Mouse (Mus musculus) adrenal gland, adult (tissue): ENCODE measurements around the gene Suz12.
A peak's percentile ranks its signal among the peaks of the same experiment; 100 is the strongest.
"Not testable (repeated sequence)": the region's sequence is repeated elsewhere in the genome, so short reads cannot be mapped to it uniquely, and the experiment has no call there.

ENCODE experiments used
- DNase-seq, 2 experiments: peaks; one replicate each; pipeline ENCODE4 v3.0.0; 2022 to 2023; ENCODE audit warnings: low spot score in 1 of 2; ENCODE audit not compliant: inconsistent age in 2 of 2

The Suz12 gene

DNA sequence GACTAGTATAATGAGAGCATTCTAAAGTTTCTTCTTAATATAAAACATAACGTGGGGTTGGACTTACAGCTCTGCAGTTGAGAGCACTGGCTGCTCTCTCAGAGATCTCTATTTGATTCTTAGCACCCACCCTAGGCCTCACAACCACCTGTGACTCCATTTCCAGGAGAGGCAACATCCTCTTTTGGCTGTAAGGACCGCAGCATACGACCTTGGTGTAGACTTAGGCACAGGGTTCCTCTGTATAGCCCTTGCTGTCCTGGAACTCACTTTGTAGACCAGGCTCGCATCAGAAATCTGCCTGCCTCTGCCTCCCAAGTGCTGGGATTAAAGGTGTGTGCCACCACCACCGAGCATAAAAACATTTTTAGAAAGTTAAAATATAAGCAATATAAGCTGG, 1.3 kb upstream of the Suz12 start:
- DNase-seq, result peak in 1 of 2 experiments; percentile 22

DNA sequence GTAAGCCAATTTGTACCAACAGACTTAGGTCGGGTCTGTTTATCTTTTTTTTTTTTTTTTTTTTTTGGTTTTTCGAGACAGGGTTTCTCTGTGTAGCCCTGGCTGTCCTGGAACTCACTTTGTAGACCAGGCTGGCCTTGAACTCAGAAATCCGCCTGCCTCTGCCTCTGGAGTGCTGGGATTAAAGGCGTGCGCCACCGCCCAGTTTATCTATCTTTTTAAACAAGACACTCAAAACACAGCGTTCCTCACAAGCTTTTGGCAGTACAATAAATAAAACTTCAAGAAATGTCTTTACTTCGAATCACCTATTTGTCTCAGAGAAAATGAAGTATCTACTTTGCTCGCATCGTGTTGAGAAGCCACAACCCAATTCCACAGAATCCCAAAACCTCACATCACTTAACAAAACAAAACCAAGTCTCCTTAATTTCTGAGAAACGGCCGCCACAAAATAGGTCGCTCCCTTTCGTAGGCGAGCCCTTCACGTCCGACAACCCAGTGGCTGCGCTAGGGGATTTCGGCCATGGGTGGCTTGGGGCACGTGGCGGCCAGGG, 793 bp upstream of the Suz12 start:
- DNase-seq, result no peak

DNA sequence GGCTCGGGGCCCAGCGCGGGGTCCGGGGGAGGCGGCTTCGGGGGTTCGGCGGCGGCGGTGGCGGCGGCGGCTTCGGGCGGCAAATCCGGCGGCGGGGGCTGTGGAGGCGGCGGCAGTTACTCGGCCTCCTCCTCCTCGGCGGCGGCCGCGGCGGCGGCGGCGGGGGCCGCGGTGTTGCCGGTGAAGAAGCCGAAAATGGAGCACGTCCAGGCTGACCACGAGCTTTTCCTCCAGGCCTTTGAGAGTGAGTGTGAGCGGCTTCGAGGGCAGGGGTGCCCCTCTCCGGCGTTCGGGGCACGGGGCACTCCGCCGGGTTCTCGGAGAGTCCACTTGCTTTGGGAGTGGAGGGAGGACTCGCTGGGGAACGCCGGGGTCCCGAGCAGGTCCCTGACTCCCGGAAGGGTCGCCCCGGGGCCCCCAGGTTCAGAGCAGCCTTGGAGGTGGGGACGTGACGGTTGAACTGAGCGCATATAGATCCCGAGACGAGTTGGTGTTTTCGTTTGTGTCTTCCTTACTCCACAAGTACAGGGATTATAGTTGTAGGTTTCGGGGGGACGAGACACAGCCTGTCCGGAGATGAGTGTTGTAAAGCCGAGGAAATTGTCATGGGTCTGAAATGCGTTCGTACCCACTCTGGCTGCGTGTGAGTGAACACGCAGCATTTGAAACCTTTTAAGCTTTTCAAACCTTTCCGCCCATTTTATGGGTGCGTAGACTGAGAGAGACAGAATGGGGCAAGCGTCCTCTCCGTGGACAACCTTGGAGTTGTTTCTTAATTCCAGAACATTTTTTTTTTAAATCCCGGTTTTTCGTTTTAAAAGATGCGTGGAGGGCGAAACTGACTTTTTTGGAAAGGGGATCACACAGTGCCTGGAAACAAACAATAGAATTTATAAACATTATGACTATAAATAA, 707 bp downstream of the Suz12 start:
- no peak for DNase-seq

DNA sequence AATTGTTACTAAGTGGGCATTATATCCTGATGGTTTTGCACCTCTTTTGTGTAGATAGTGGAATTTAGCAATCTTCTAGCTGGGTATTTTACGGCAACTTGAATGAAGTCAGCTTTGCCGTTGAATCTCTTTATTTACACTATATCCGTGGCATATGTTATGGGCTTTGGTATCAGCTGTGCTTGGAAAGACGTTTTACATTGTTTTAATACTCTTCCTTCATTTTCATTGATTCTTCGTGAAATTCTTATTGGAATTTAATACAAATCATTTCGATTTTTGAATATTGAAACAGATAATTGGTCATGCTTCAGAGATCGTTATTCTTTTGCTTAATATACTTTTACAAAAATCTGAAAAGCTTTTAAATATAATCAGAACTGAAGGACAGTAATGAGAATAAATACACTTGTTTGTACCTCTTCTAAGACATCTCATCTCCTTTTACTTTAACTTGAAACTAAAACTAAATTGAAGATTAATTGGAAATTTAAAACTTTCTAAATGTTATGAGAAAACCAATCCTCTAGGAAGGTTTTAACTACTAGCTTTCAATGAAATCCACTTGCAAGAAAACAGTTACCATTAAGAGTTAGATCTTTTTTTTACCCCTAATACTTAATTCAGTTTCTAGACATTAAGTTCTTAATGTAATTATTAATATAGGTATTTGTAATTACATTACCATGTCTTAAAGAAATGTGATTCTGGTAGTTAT, 1.5 kb downstream of the Suz12 start:
- no peak for DNase-seq

DNA sequence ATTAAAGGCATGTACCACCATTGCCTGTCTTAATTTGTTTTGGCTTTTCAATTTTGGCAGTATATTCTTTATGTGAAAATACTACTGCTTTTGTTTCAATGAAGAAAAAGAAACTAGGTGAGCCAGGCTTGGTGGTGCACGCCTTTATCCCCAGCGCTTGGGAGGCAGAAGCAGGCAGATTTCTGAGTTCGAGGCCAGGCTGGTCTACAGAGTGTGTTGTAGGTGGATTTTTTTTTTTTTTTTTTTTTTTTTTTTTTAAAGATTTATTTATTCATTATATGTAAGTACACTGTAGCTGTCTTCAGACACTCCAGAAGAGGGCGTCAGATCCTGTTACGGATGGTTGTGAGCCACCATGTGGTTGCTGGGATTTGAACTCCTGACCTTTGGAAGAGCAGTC, 23.6 kb downstream of the Suz12 start:
- DNase-seq, result not testable (repeated sequence)

DNA sequence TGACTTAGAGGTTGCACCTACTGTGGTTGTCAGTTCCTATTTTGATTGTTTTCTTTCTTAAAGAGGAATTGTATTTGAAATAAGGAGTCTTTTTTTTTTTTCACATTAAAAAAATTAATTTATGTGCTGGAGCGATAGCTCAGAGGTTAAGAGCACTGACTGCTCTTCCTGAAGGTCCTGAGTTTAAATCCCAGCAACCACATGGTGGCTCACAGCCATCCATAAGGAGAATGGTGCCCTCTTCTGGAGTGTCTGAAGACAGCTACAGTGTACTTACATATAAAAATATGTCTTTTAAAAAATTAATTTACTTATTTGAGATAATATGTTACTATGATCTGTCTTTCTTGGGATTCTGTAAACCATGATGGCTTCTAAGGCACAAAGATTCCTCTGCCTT, 26.9 kb downstream of the Suz12 start:
- DNase-seq, result no peak

DNA sequence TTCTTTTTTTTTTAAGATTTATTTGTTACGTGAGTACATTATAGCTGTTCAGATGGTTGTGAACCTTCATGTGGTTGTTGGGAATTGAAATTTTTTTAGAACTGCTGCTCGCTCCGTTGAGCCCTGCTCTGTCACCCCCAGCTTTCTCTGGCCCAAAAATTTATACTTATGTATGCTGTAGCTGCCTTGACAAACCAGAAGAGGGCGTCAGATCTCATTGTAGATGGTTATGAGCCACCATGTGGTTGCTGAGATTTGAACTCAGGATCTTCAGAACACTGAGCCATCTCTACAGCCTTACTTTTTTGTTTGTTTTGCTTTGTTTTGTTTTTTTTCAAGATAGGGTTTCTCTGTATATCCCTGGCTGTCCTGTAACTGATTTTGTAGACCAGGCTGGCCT, 28.4 kb downstream of the Suz12 start:
- DNase-seq, result no peak

DNA sequence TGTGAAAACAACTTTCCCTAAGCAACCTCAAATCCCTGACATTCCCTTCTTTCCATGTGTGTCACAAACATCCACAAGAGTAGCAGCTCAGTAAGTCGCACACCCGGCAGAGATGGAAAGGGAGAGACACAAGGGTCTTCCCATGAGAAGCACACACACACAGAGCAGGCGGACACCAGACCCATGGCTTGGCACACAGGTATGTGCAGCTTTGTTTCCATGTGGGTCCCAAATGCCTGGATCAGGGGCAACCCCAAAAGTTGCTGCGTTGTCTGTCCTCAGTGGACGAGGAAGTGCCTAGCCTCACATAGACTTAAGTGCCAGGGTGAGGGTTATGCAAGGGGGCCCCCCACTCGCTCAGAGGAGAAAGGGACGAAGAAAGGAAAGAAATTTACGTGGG, 44.6 kb downstream of the Suz12 start:
- DNase-seq, result no peak

DNA sequence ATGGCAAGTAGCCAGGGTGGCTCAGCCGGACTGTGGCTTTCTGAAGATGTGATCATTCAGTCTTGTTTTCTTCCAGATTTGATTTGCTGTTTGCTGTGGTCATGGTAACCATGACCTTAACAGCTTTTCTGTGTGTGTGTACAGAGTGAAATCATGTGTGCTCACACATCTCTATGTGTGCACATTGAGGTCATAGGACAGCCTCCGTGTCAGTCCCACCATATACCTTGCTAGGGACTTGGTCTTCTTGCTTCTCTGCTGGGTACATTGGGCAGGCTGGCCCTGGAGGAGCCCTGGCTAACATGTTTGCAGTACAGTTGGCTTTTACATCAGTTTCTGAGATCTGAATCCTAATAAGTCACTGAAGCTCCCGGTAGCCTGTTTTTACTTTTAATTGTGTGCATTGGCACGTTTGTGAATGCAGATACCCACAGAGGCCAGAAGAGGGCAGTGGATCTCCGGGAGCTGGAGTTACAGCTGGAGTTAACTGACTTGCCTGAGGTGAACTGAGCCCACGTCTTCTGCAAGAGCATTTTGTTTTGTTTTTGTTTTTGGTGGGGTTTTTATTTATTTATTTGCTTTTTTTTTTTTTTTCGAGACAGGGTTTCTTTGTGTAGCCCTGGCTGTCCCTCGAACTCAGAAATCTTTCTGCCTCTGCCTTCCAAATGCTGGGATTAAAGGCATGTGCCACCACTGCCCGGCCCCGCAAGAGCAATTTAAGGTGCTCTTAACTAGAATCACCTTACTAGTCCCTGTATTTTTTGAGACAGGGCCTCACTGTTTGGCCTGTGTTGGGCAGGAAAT, 49.9 kb downstream of the Suz12 start:
- DNase-seq, result peak; percentile 38 to 80

DNA sequence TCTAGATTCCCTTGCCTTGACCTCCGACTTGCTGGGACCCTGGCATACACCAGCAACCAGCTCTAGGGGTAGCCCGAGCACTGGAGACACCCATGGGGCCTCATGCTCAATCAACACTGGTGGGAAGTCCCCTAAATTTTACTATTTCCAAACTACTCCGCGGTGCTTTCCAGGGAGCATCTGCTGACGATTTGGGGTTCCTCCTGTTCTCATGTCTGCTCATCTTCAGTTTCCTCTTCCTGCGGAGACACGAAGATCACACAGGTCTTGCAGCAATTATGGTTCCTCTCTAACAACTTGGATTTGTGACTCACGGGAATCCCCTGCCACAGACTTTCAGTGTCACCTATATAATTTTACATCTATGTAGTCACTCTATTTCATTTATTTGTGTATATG, 50.5 kb downstream of the Suz12 start:
- DNase-seq, result no peak

DNA sequence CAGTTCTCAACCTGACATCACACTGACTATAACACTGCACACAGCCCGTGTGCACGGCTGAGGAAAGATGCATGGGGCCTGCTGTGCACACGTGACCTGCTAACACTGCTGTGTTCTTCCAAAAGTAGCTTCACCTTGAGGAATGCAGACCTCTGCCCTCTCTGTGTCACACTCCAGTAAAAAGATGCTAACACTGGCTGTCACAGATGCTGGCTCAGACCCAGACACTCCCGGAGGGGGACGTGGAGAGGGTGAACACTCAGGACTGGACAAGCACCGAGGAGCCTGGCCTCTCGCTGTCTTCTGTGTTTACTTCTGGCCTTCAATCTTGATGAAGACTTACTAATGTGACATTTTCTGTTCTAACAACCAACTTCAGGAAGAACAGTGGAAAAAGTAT, 54.0 kb downstream of the Suz12 start:
- no peak for DNase-seq

DNA sequence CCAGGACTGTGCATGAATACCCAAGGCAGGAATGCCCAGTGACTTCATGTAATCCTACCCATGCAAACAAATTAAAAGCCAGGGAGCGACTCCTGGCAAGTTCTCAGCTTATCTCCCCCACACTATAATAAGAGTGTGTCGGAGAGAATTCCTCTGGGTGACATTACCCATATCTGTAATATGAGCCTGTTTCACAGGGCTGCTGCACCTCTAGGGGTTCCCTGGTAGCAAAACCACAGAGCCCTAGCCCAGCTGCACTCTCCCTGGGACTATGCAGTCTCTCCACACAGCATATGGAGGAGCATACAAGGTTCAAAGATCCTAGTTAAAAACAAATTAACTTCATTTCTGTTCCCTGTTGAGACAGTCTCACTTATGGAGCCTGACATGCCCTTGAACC, 57.2 kb downstream of the Suz12 start:
- no peak for DNase-seq

DNA sequence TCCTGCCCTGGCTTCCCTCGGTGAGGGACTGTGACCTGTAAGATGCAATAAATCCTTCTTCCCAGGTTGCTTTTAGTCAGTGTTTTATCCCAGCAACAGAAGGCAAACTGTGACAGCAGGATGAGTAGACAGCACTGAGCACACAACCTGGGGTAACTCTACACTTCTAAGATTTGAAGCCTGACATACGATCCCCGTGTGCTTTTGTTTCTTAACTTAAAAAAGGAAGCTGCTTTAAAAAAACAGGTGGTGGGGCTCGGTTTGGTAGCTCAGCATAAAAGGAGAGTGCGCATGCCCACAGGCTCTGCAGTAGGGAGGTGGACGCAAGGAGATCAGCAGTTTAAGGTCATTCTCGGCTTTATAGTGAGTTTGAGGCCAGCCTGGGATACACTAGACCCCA, 59.5 kb downstream of the Suz12 start:
- DNase-seq, result no peak

DNA sequence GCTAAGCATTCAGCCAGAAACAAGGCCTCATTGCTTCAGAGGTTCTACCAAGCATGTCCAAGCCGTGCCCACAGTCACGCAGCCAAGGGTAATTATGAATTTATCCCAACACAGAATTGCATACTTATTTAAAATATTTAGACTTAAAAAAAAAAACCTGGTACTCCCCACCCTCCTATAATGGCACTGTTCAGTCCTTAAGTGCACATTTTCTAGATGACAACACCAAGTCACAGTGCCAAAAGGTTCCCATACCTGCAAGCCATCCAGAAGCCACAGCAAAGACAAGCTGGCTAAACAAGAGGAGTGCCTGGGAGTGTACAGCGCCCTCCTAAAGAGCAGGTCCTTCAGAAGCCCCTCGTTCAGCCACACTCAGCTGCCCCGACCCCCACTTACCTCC, 60.3 kb downstream of the Suz12 start:
- DNase-seq, result no peak

DNA sequence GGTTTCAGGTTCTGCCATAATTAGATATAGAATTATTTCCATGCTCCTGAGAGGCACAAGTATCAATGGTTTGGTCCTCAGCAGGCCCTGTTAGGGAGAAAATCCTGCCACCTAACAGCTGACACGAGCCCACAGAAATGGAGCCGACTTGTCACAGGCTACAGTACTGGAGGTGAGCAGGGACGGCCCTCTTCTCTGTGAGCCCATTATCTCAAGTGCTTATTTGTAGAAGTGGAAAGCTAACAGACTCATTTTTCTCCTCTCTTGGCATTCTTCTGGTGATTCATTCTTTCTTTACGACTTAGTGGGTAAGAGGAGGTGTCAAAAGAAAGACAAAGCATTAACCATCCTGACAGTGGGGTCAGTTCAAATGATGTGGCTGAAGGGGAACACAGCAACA, 61.8 kb downstream of the Suz12 start:
- DNase-seq, result no peak

DNA sequence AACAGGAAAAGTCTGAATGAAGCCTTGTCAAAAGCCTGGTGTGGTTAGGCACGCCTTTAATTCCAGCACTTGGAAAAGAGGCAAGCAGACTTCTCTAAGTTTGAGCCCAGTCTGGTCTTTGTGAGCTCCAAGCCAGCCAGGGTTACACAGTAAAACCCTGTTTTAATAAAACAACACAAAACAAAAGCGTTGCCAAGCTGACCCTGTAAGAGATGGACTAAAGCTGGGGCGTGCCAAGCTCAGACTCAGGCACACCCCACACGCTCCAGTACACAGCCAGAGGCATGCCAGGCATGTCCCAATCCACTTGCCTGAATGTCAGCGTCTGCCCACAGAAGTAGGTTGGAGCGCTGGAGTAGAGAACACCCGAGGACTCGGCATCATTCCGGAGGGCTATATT, 63.2 kb downstream of the Suz12 start:
- DNase-seq, result no peak

DNA sequence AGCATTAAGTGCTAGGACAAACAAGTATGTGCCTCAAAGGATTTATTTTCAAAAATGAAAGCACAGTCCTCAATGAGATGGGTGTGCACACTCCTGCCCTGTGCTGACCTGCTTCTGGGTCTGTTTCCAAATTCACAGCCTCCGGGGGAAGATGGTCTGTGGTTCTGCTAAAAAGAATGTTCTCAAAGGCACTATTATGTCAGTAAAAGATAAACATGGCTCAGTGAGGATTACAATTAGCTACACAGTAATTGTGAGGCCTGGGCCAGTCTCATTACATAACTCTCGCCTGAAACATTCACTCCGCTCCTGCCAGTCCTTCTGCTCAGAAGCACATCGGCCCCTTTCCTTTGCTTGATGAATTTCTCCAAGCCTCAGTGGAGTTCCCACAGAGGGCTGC, 69.3 kb downstream of the Suz12 start:
- DNase-seq, result peak; percentile 22 to 38

DNA sequence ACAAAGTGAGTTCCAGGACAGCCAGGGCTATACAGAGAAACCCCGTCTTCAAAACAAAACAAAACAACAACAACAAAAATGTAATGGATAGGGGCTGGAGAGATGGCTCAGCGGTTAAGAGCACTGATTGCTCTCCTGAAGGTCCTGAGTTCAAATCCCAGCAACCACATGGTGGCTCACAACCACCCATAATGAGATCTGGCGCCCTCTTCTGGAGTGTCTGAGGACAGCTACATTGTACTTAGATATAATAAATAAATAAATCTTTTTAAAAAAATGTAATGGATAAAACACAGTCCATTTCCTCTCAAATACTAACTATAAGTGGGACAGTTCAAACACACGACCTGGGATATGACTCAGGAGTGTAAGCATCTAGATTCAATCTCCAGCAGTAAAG, 73.5 kb downstream of the Suz12 start:
- not testable (repeated sequence) for DNase-seq

DNA sequence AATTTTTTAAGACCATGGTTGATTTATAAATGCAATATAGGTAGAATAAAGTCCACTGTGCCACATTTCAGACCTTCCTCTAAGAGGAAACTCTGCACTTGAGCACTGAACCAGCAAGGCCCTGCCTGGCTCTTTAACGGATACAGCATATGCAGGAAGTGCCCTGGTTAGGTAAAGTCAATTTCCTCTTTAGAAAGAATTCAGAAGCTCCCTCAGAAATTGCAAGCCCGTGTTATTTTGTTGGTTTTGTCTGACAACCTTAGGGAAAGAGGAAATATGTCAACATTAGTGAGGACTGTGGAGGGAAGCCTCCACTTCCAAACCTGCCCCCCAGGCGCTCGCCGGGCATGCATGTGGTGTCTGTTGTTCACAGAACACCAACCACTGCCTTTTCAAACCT, 74.7 kb downstream of the Suz12 start:
- no peak for DNase-seq

DNA sequence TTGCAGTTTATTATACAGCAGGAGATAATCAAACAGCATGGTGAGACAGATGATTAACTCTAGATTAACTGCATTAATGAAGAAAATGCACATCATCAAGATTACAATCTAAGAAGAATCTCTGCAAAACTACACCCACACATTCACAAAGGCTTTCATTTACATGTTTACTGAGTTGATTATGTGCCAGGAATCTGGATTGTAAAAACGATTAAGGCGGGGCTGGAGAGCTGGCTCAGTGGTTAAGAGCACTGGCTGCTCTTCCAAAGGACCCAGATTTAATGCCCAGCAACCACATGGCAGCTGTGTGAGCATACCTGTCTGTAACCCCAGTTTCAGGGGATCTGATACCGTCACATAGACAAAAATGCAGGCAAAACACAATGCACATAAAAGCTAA, 76.9 kb downstream of the Suz12 start:
- no peak for DNase-seq

DNA sequence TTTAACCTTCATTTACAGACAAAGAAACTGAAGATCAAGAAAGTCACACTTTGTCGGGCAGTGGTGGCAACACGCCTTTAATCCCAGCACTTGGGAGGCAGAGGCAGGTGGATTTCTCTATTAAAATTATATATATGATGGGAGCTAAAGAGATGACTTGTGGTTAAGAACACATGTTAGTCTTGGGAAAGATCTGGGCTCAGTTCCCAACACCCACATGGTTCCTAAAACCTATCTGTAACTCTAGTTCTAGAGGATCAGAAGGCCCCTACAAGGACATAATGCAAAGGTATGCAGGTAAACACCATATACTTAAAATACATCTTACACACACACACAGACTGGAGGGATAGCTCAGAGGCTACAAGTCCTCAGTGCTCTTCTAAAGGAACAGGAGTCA, 78.1 kb downstream of the Suz12 start:
- DNase-seq, result no peak
